Mouse (Mus musculus): ENCODE results near the gene Tmem131l. TPM values are rescaled to one million over a fixed set of nuclear protein-coding genes. Genes with fewer than 3 reads are reported as not detected.

The Tmem131l gene
- polyA plus RNA-seq, 1 experiment: 9.8 TPM

- H3K27ac ChIP-seq (ENCODE audit: insufficient read depth, low read depth, low read length): no peak overlapping the region
- no peaks in the 10 kb centered on the region for H3K27me3 ChIP-seq (replicated peaks; ENCODE audit: control insufficient read depth, insufficient read depth, low read length)
- peaks cover 9% of the 10 kb centered on the region; the same call in 1 of the 2 replicates for H3K4me1 ChIP-seq (ENCODE audit: control insufficient read depth, insufficient read depth, low read length)
- no peak for TF ChIP-seq POLR2A (IDR thresholded peaks at IDR 0.05; ENCODE audit: low read depth, low read length)
- DNase-seq: no peak
- H3K4me3 ChIP-seq (ENCODE audit: insufficient read depth, low read depth, low read length): no peak overlapping the region
- no peaks in the 10 kb centered on the region for H3K36me3 ChIP-seq (ENCODE audit: control insufficient read depth, insufficient read depth, low read length)
- WGBS: 71% methylated on average over 3 of the region's 3 CpGs
These were observed 77.4 kb downstream of the Tmem131l start for GRCm38 (mm10) chr3:83962571-83962970.

GRCm38 (mm10) chr3:83962076-83962475 is 77.9 kb downstream of the Tmem131l start:
- Histone ChIP-seq H3K27ac (ENCODE audit: insufficient read depth, low read depth, low read length) (no peak overlapping the region), H3K4me1 (ENCODE audit: control insufficient read depth, insufficient read depth, low read length) (peaks cover 8% of the 10 kb centered on the region; the same call in 1 of the 2 replicates), H3K36me3 (ENCODE audit: control insufficient read depth, insufficient read depth, low read length) (no peaks in the 10 kb centered on the region), H3K4me3 (ENCODE audit: insufficient read depth, low read depth, low read length) (no peak overlapping the region), H3K27me3 (replicated peaks; ENCODE audit: control insufficient read depth, insufficient read depth, low read length) (no peaks in the 10 kb centered on the region)
- TF ChIP-seq CTCF (conservative IDR thresholded peaks at IDR 0.05; ENCODE audit: insufficient read depth, insufficient read length, low read depth, low read length): no peak
- no peak for DNase-seq
- 94% methylated on average over 7 of the region's 7 CpGs for WGBS

DNA sequence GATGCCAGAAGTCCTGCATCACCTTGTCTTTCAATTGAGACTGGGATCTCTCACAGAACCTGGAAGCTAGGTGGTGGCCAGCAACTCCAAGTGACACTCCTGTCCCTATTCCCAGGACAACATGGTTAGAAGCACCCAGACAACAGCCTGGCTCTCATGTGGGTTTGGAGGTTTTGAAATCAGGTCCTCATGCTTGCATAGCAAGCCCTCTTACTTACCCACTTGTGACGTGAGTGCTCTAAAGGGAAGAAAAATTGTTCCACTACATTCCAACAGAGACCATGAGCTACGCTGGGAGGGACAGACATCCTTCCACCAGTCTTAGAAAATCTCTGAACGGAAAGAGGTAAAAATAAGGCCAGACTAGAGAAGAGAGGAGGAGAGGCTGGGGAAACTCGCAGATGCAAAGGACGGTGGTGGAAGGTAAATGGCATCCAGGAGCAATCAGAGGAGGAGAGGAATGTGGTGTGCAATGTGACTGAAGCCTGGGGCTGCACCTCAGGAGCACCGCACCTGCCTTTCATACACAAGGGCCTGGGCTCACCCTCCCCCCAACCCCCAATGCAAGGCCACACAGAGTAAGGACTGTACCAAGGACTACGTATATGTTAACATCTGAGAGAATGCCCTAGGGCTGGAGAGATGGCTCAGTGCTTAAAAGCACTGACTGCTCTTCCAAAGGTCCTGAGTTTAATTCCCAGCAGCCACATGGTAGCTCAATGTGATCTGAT is 80.9 kb downstream of the Tmem131l start:
- WGBS: 94% methylated on average over 7 of the region's 7 CpGs
- no peak for DNase-seq
- Histone ChIP-seq H3K27ac (ENCODE audit: insufficient read depth, low read depth, low read length) (no peak overlapping the region), H3K4me3 (ENCODE audit: insufficient read depth, low read depth, low read length) (no peak overlapping the region), H3K36me3 (ENCODE audit: control insufficient read depth, insufficient read depth, low read length) (no peaks in the 10 kb centered on the region), H3K4me1 (ENCODE audit: control insufficient read depth, insufficient read depth, low read length) (no peaks in the 10 kb centered on the region), H3K27me3 (replicated peaks; ENCODE audit: control insufficient read depth, insufficient read depth, low read length) (no peaks in the 10 kb centered on the region)
- no peak for TF ChIP-seq CTCF (conservative IDR thresholded peaks at IDR 0.05; ENCODE audit: insufficient read depth, insufficient read length, low read depth, low read length)
- TF ChIP-seq POLR2A (IDR thresholded peaks at IDR 0.05; ENCODE audit: low read depth, low read length): no peak

GRCm38 (mm10) chr3:83953879-83954278 is 86.1 kb downstream of the Tmem131l start:
- DNase-seq: no peak
- no peak for TF ChIP-seq POLR2A (IDR thresholded peaks at IDR 0.05; ENCODE audit: low read depth, low read length)
- TF ChIP-seq CTCF (conservative IDR thresholded peaks at IDR 0.05; ENCODE audit: insufficient read depth, insufficient read length, low read depth, low read length): no peak
- WGBS: 71% methylated on average over 8 of the region's 8 CpGs
- H3K36me3 ChIP-seq (ENCODE audit: control insufficient read depth, insufficient read depth, low read length): no peaks in the 10 kb centered on the region
- H3K4me3 ChIP-seq (ENCODE audit: insufficient read depth, low read depth, low read length): no peak overlapping the region
- no peaks in the 10 kb centered on the region for H3K27me3 ChIP-seq (replicated peaks; ENCODE audit: control insufficient read depth, insufficient read depth, low read length)
- H3K27ac ChIP-seq (ENCODE audit: insufficient read depth, low read depth, low read length): no peak overlapping the region
- H3K4me1 ChIP-seq (ENCODE audit: control insufficient read depth, insufficient read depth, low read length): no peaks in the 10 kb centered on the region

DNA sequence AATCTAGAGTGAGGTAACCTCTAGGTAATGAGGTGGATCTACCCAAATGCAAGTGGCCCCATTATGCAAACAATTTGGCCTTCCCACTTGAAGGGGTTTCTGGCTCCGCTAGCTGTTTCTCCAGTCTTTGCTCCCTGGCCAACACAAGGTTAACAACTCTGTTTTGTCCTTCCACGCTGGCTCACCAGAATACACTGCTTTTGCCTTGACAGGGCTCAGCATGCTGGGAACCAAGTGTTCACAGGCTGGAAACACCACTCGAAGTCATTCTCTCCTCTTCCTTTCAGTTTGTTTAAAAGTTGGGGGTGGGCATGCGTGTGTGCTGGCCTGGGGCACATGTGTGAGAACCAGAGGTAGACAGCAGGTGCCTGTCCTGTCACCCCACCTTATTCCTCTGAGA is 91.2 kb downstream of the Tmem131l start:
- TF ChIP-seq POLR2A (IDR thresholded peaks at IDR 0.05; ENCODE audit: low read depth, low read length) (no peak), CTCF (conservative IDR thresholded peaks at IDR 0.05; ENCODE audit: insufficient read depth, insufficient read length, low read depth, low read length) (no peak)
- WGBS: 80% methylated on average over 4 of the region's 4 CpGs
- Histone ChIP-seq H3K4me3 (ENCODE audit: insufficient read depth, low read depth, low read length) (no peak overlapping the region), H3K27me3 (replicated peaks; ENCODE audit: control insufficient read depth, insufficient read depth, low read length) (no peaks in the 10 kb centered on the region), H3K36me3 (ENCODE audit: control insufficient read depth, insufficient read depth, low read length) (no peaks in the 10 kb centered on the region), H3K27ac (ENCODE audit: insufficient read depth, low read depth, low read length) (no peak overlapping the region), H3K4me1 (ENCODE audit: control insufficient read depth, insufficient read depth, low read length) (no peaks in the 10 kb centered on the region)
- DNase-seq: no peak

GRCm38 (mm10) chr3:83947476-83948245 is 92.3 kb downstream of the Tmem131l start:
- peak; percentile 9 for DNase-seq
- H3K27me3 ChIP-seq (replicated peaks; ENCODE audit: control insufficient read depth, insufficient read depth, low read length): no peaks in the 10 kb centered on the region
- H3K36me3 ChIP-seq (ENCODE audit: control insufficient read depth, insufficient read depth, low read length): no peaks in the 10 kb centered on the region
- H3K4me1 ChIP-seq (ENCODE audit: control insufficient read depth, insufficient read depth, low read length): no peaks in the 10 kb centered on the region
- TF ChIP-seq CTCF (conservative IDR thresholded peaks at IDR 0.05; ENCODE audit: insufficient read depth, insufficient read length, low read depth, low read length) (no peak), POLR2A (IDR thresholded peaks at IDR 0.05; ENCODE audit: low read depth, low read length) (no peak)
- no peak overlapping the region for H3K4me3 ChIP-seq (ENCODE audit: insufficient read depth, low read depth, low read length)
- 71% methylated on average over 8 of the region's 8 CpGs for WGBS
- no peak overlapping the region for H3K27ac ChIP-seq (ENCODE audit: insufficient read depth, low read depth, low read length)

GRCm38 (mm10) chr3:83946848-83947247 is 93.1 kb downstream of the Tmem131l start:
- Histone ChIP-seq H3K27me3 (replicated peaks; ENCODE audit: control insufficient read depth, insufficient read depth, low read length) (no peaks in the 10 kb centered on the region), H3K36me3 (ENCODE audit: control insufficient read depth, insufficient read depth, low read length) (no peaks in the 10 kb centered on the region), H3K4me1 (ENCODE audit: control insufficient read depth, insufficient read depth, low read length) (no peaks in the 10 kb centered on the region), H3K4me3 (ENCODE audit: insufficient read depth, low read depth, low read length) (no peak overlapping the region), H3K27ac (ENCODE audit: insufficient read depth, low read depth, low read length) (no peak overlapping the region)
- DNase-seq: peak; percentile 31
- WGBS: 62% methylated on average over 1 of the region's 1 CpGs
- TF ChIP-seq CTCF (conservative IDR thresholded peaks at IDR 0.05; ENCODE audit: insufficient read depth, insufficient read length, low read depth, low read length) (0 out of 2 replicates have a peak, but pooled peaks have one; percentile 8), POLR2A (IDR thresholded peaks at IDR 0.05; ENCODE audit: low read depth, low read length) (no peak)
